Mouse (Mus musculus) spleen, adult 12 weeks (tissue): ENCODE results near the gene Parp16.
"Not testable (repeated sequence)": the region's sequence is repeated elsewhere in the genome, so short reads cannot be mapped to it uniquely, and the experiment has no call there.

Experiments
- DNase-seq: peaks from one replicate; pipeline ENCODE4 v3.0.0; 2022; ENCODE audit warnings: low spot score

Parp16 gene

GRCm38 (mm10) chr9:65243249-65243648 is 48.1 kb downstream of the Parp16 start:
- no peak for DNase-seq

GRCm38 (mm10) chr9:65244036-65244806 is 49.1 kb downstream of the Parp16 start:
- no peak for DNase-seq

GRCm38 (mm10) chr9:65247502-65248376 is 52.6 kb downstream of the Parp16 start:
- no peak for DNase-seq

- DNase-seq, result no peak
Measured at GRCm38 (mm10) chr9:65248377-65248690, 53.2 kb downstream of the Parp16 start.

- no peak for DNase-seq
Measured at GRCm38 (mm10) chr9:65252026-65252425, 56.9 kb downstream of the Parp16 start.

- no peak for DNase-seq
Measured at GRCm38 (mm10) chr9:65255906-65256600, 60.9 kb downstream of the Parp16 start.

- DNase-seq, result no peak
Measured at GRCm38 (mm10) chr9:65257218-65257910, 62.2 kb downstream of the Parp16 start.

DNA sequence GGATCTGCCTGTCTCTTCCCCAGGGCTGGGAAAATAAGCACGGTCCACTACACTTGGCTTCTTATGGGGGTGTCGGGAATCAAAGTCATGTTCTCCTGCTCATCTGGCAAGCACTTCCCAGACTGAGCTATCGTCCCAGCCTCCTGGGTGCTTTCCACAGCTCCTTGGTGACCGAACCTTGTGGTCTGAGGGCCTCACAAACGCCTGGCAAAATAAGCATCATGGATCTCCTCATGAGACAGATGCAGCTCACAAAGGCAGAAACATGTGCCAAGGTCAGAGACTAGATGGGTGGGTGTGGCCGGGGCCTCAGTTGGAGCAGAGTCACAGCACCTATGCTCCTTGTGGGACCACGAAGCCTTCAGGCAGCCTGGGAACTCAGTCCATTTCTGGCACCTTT is 64.2 kb downstream of the Parp16 start:
- DNase-seq, result no peak

GRCm38 (mm10) chr9:65261591-65262230 is 66.6 kb downstream of the Parp16 start:
- DNase-seq, result no peak

DNA sequence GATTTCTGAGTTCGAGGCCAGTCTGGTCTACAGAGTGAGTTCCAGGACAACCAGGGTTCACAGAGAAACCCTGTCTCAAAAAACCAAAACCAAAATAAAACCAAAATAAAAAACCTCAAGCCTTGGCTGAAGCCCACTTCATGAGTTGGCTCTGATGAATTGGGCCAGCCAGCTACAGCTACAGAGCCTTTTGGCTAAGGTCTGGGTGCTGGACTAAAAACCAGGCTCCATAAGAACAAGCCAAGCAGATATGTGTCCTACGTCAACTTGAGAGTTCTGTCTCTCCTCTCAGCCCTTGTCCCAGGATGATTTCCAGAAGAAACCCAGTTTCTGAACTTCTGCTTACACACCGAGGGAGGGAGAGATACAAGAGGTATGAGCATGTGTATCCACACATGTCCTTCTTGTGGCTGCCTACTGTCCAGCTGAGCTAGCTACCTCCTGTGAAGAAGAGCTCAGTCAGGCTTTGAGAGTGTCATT is 67.5 kb downstream of the Parp16 start:
- DNase-seq, result no peak

GRCm38 (mm10) chr9:65264959-65265358 is 69.8 kb downstream of the Parp16 start, which contains the start of gene Cilp:
Cilp (plus strand) TSS chr9:65265180.
- no peak for DNase-seq

- no peak for DNase-seq
Measured at GRCm38 (mm10) chr9:65267742-65268515, 72.8 kb downstream of the Parp16 start.

DNA sequence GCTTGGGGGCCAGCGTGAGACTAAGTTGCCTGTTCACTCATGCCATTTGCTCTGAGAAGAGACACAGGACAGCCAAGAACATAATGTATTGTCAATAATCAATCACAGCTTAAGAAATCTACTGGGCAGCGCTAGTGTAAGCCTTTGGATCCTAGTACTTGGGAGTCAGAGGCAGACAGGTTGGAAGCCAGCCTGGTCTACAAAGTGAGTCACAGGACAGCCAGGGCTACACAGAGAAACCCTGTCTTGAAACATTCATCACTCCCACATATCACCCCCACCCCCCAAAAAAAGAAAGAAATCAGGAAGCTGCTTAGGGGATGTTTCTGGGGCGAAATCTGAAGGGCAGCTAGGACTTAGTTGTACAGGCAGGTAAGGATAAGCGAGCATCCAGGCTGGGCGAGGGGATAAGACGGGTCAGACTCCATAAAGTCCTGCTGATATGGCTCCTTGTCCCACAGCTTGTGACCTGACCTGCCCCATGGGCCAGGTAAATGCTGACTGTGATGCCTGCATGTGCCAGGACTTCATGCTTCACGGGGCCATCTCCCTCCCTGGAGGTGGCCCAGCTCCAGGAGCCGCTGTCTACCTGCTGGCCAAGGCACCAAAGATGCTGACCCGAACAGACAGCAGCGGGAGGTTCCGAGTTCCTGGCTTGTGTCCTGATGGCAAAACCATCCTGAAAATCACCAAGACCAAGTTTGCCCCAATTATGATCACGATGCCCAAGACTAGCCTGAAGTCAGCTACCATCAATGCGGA is 78.1 kb downstream of the Parp16 start:
- DNase-seq, result no peak

DNA sequence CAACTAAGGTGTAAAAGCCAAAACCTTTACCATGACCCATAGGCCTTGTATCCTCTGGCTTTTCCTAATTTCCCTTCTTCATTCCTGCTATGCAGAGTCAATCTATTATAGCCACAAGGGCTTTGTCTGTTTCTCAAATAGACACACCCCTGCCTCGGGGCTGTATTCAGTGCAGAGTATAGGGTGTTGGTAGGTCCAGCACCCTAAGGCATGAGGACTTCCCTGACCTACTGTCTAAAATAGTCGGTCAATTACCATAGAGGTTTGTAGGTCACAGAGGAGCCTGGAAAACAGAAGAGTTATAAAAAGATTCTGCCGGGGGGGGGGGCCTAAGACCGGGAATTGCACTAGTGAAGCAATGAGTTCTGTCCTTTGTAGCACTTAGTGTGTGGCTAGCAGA is 78.7 kb downstream of the Parp16 start:
- DNase-seq, result no peak

- DNase-seq, result not testable (repeated sequence)
Measured at GRCm38 (mm10) chr9:65274851-65275250, 79.7 kb downstream of the Parp16 start.

DNA sequence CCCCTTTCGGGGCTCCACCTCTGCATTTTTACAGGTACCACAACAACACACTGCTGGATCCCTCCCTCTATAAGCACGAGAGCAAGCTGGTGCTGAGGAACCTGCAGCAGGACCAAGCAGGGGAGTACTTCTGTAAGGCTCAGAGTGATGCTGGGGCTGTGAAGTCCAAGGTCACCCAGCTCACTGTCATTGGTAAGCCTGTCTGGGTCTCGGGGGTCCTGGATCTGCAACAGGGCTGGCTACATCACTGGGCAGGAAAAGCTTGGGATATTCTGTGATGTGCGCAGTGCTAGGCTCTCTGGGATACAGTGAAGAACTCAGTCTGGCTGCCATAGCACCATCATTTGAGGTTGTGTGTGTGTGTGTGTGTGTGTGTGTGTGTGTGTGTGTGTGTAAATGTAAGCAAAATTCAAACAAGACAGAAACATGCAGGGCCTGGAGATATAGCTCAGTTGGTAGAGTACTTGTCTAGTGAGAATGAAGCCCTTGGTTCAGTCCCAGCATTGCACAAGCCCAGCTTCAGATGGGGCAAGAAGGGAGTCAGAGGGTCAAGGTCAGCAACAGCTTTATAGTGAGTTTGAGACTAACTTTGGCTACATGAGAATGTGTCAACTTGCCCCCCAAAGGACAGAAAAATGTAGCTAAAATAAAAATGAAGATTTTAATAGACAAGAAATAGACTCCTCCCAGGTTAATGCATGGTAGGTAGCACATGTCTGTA is 80.8 kb downstream of the Parp16 start:
- no peak for DNase-seq

- DNase-seq, result no peak
Measured at GRCm38 (mm10) chr9:65281536-65282151, 86.5 kb downstream of the Parp16 start.

DNA sequence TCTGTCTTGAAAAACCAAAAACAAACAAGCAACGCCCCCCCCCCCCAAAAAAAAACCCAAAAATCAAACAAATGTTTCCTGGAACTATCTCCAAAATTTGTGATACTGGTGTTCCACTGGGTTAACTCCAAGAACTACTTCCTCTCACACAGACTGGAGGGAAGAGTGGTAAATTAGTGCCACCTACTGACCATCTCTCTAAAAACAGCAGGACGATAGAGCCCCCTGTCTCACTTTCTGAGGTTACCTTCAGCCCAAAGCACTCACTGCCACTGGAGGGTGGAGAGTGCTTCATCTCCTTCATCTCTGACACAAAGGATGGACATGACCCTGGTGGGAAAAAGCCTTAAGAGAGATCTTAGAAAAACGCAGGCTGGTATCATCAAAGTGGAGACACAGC is 88.1 kb downstream of the Parp16 start:
- no peak for DNase-seq

DNA sequence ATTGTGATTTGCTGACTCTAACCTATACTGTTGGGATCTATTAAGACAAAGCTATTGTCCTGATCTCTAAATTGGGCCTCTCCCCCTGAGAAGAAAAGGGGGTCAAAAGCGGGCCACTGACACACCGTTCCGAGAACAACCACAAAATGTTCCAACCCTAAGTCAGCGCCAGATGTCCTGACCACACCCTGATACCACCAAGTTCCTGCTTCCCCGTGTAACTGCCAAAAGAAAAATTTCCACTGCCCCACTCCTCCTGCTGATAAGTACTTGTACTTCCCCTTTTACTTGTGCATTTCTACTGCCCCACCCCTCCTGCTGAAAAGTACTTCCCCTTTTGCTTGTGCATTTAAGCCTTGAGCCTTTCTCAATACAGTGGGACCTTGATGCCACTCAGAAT is 93.1 kb downstream of the Parp16 start:
- DNase-seq, result not testable (repeated sequence)
